Mouse (Mus musculus) brain, embryonic 14.5 days (tissue): ENCODE measurements around the gene Tekt4. TPM values are rescaled to one million over a fixed set of nuclear protein-coding genes. Genes with fewer than 3 reads are reported as not detected.
A peak's percentile ranks its signal among the peaks of the same experiment; 100 is the strongest.

ENCODE experiments used
- DNase-seq: peaks from one replicate; pipeline ENCODE4 v3.0.0-alpha.2; 2011; ENCODE audit warnings: low read depth
- CTCF ChIP-seq: fragments of 200-500 bp; IDR thresholded peaks from 2 replicates; pipeline ENCODE4 v1.5.1; 2012; ENCODE audit warnings: inconsistent platforms, mild to moderate bottlenecking, moderate library complexity, borderline replicate concordance; ENCODE audit not compliant: insufficient read depth, insufficient read length; ENCODE audit errors: extremely low read depth
- POLR2A ChIP-seq: fragments of 200-500 bp; IDR thresholded peaks from 2 replicates; pipeline ENCODE4 v1.6.1; 2012; ENCODE audit warnings: mild to moderate bottlenecking, inconsistent platforms, borderline replicate concordance; ENCODE audit not compliant: poor library complexity, insufficient read depth, insufficient read length, severe bottlenecking; ENCODE audit errors: extremely low read depth
- polyA plus RNA-seq: library from polyadenylated mRNA; depleted of rRNA; stranded (reverse); fragments of >200 nt; gene quantifications from 2 replicates; pipeline ENCODE4 v1.2.3, GENCODE M21; 2012; rRNA removed

Tekt4 gene
- polyA plus RNA-seq = 1.1 and 1.4 TPM in 2 replicates

GRCm38 (mm10) chr17:25454272-25454671, at the start of gene Tekt4:
TSS of gene Tekt4 (plus strand) at chr17:25454615.
- no peak for TF ChIP-seq POLR2A
- no peak for DNase-seq

- TF ChIP-seq POLR2A (no peak), CTCF (no peak)
- DNase-seq = no peak
Observed at GRCm38 (mm10) chr17:25405224-25405895, 49.1 kb upstream of the Tekt4 start.

GRCm38 (mm10) chr17:25406011-25406441, 48.4 kb upstream of the Tekt4 start:
- no peak for TF ChIP-seq POLR2A
- TF ChIP-seq CTCF = peak; percentile 34; the same call in 1 of the 2 replicates
- DNase-seq = peak; percentile 89

- peak; percentile 52 for DNase-seq
- no peak for TF ChIP-seq CTCF
- no peak for TF ChIP-seq POLR2A
Observed at GRCm38 (mm10) chr17:25407352-25407751, 47.1 kb upstream of the Tekt4 start.

GRCm38 (mm10) chr17:25408302-25408999, 46.0 kb upstream of the Tekt4 start:
- no peak for DNase-seq

GRCm38 (mm10) chr17:25409621-25410020, 44.8 kb upstream of the Tekt4 start:
- peak; percentile 69 for DNase-seq
- TF ChIP-seq CTCF (no peak), POLR2A (no peak)

More at GRCm38 (mm10) chr17:25408302-25408999, 46.0 kb upstream of the Tekt4 start:
- TF ChIP-seq POLR2A = no peak
- TF ChIP-seq CTCF = no peak

GRCm38 (mm10) chr17:25410180-25410579, 44.2 kb upstream of the Tekt4 start:
- TF ChIP-seq CTCF = no peak
- TF ChIP-seq POLR2A = no peak
- DNase-seq = no peak

GRCm38 (mm10) chr17:25410786-25411185, 43.6 kb upstream of the Tekt4 start:
- TF ChIP-seq POLR2A = no peak
- TF ChIP-seq CTCF = no peak
- peak; percentile 66 for DNase-seq

- DNase-seq = no peak
- TF ChIP-seq CTCF = no peak
- no peak for TF ChIP-seq POLR2A
Observed at GRCm38 (mm10) chr17:25411251-25411650, 43.2 kb upstream of the Tekt4 start.

- TF ChIP-seq CTCF (no peak), POLR2A (no peak)
- DNase-seq = no peak
Observed at GRCm38 (mm10) chr17:25414209-25414608, 40.2 kb upstream of the Tekt4 start.

GRCm38 (mm10) chr17:25414917-25415316, 39.5 kb upstream of the Tekt4 start:
- no peak for DNase-seq
- TF ChIP-seq CTCF (no peak), POLR2A (no peak)
